Mouse (Mus musculus) heart, adult 18-20 months (tissue): ENCODE measurements around the gene Srp54c. TPM values are rescaled to one million over a fixed set of nuclear protein-coding genes. Genes with fewer than 3 reads are reported as not detected.

Experiments used
- DNase-seq, 2 experiments: peaks; one replicate each; pipeline ENCODE4 v3.0.0; 2021 to 2022; ENCODE audit warnings: mixed read lengths in 1 of 2
- total RNA-seq, 2 experiments: library from RNA; stranded (reverse); gene quantifications; 2 replicates each; pipeline ENCODE4 v1.2.3; 2021

Srp54c gene
- total RNA-seq, 2 experiments from 2014 or later, result 27.7 to 29.8 TPM

DNA sequence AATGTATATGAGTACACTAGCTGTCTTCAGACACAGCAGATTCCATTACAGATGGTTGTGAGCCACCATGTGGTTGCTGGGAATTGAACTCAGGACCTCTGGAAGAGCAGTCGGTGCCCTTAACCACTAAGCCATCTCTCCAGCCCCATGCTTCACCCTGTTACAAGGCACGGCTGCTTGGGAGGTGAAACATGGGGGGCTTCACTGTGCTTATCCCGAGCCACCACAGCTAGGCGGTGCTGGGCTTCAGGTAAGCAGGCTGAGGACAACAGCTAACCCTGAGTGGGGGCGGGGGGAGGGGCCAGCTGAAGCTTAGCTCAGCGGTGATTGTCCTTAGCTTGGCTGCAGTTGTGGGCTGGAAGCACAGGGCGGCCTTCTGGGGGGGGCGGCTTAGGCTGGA, 79.5 kb downstream of the Srp54c start:
- DNase-seq, result no peak

DNA sequence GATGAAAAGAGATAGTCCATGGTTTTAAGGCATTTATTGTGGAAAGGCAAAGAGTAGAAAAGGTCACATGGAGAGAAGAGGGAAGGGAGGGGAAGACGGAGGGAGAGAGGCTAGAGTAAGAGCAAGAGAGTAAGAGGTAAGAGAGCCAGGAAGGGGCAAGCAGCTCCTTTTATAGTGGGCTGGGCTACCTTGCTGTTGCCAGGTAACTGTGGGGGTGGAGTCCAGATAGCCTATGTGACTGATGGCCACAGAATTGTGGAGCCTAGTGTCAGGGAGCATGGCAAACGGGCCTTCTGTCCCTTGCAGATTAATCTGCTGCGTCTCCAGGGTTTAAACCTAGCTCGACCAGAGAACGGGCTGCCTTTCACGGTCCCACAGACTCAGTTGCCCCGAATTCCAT, 81.9 kb downstream of the Srp54c start:
- no peak for DNase-seq

Other genes with a start within 250 kb of the Srp54c start
- gene Gm20403, start 243.6 kb upstream of the Srp54c start, total RNA-seq, result not detected
- gene Baz1a, start 215.8 kb upstream of the Srp54c start, total RNA-seq, result 10 to 100 TPM in 1 of 2 experiments, 1 to 10 TPM in 1; 5.8 to 10.2 TPM
- gene 2700097O09Rik, start 150.1 kb upstream of the Srp54c start, total RNA-seq, result 10 to 100 TPM in 1 of 2 experiments, 1 to 10 TPM in 1; 7.8 to 10.4 TPM
- gene Srp54a, start 149.9 kb upstream of the Srp54c start, total RNA-seq, result 100 to 1,000 TPM in 1 of 2 experiments, 10 to 100 TPM in 1; 90.2 to 109 TPM
- gene Fam177a, start 105.7 kb upstream of the Srp54c start, total RNA-seq, result 10 to 100 TPM; 11.9 to 13.4 TPM
- 10 to 100 TPM; 37.7 to 43.7 TPM for gene Srp54b, start 75.1 kb upstream of the Srp54c start, total RNA-seq
- under 1 TPM in 1 of 2 experiments, not detected in 1; 0.80 TPM for gene 1700047I17Rik2, start 30.6 kb upstream of the Srp54c start, total RNA-seq
- gene 1110008L16Rik, start 69.4 kb downstream of the Srp54c start, total RNA-seq, result 10 to 100 TPM in 1 of 2 experiments, 1 to 10 TPM in 1; 9.6 to 10.7 TPM
- gene Ppp2r3c, start 72.8 kb downstream of the Srp54c start, total RNA-seq, result 10 to 100 TPM in 1 of 2 experiments, 1 to 10 TPM in 1; 8.4 to 10.3 TPM
- gene Psma6, start 154.1 kb downstream of the Srp54c start, total RNA-seq, result 100 to 1,000 TPM; 171 to 180 TPM